Mouse (Mus musculus) embryonic facial prominence, embryonic 11.5 days (tissue): ENCODE data around the gene Castor2. TPM values are rescaled to one million over a fixed set of nuclear protein-coding genes. Genes with fewer than 3 reads are reported as not detected.

Experiments used
- ATAC-seq: fragments of 200-750 bp; cut with Nextera tagmentation; replicated peaks from 2 replicates; pipeline ENCODE4 v1.8.0; 2017; ENCODE audit warnings: low read depth; ENCODE audit not compliant: insufficient number of reproducible peaks, low FRiP score, low TSS enrichment
- DNase-seq: peaks from one replicate; pipeline ENCODE4 v3.0.0-alpha.2; 2015; ENCODE audit warnings: low spot score
- H3K27ac ChIP-seq: fragments of 300-500 bp; sonication (generic); replicated peaks from 2 replicates; pipeline ENCODE4 v1.5.1; 2014; ENCODE audit warnings: mild to moderate bottlenecking, low read depth, low read length, control low read depth
- H3K27me3 ChIP-seq: fragments of 300-500 bp; sonication (generic); 2 replicates; pipeline ENCODE4 v1.6.1; 2014; ENCODE audit warnings: mild to moderate bottlenecking, low read length, moderate library complexity, mixed read lengths; ENCODE audit not compliant: control insufficient read depth, insufficient read depth
- H3K36me3 ChIP-seq: fragments of 300-500 bp; sonication (generic); replicated peaks from 2 replicates; pipeline ENCODE4 v1.6.1; 2014; ENCODE audit warnings: low read depth, mild to moderate bottlenecking, low read length, moderate library complexity, mixed read lengths; ENCODE audit not compliant: control insufficient read depth, insufficient read depth
- H3K4me1 ChIP-seq: fragments of 300-500 bp; sonication (generic); 2 replicates; pipeline ENCODE4 v1.6.1; 2014; ENCODE audit warnings: low read length, mixed read lengths; ENCODE audit not compliant: control insufficient read depth, insufficient read depth
- H3K4me2 ChIP-seq: fragments of 300-500 bp; sonication (generic); 2 replicates; pipeline ENCODE4 v1.6.1; 2014; ENCODE audit warnings: low read depth, mild to moderate bottlenecking, control low read depth, low read length, moderate library complexity
- H3K4me3 ChIP-seq: fragments of 300-500 bp; sonication (generic); 2 replicates; pipeline ENCODE4 v1.5.1; 2014; ENCODE audit warnings: low read depth, low read length, control low read depth
- H3K9ac ChIP-seq: fragments of 300-500 bp; sonication (generic); replicated peaks from 2 replicates; pipeline ENCODE4 v1.6.1; 2014; ENCODE audit warnings: mild to moderate bottlenecking, control low read depth, low read length
- H3K9me3 ChIP-seq: fragments of 300-500 bp; sonication (generic); replicated peaks from 2 replicates; pipeline ENCODE4 v1.6.1; 2016; ENCODE audit warnings: mild to moderate bottlenecking, low read length, inconsistent platforms, mixed read lengths; ENCODE audit not compliant: control insufficient read depth
- WGBS: fragments of 180-500 bp; shearing (Covaris S2); extraction: QIAGEN DNeasy Blood & Tissue Kit; methylation state at CpG from one replicate; pipeline ENCODE4 v1.1.7; 2014; 5-methylcytosine and 5-hydroxymethylcytosine counted together
- polyA plus RNA-seq: library from polyadenylated mRNA; unstranded; fragments of >200 nt; fragmentation: Nextera tagmentation; extraction: Ambion mirVana; gene quantifications from 2 replicates; pipeline ENCODE4 v1.2.1, GENCODE M21; 2014

Castor2 gene
- polyA plus RNA-seq, 1 experiment from 2014 or later, result 8.4 TPM

DNA sequence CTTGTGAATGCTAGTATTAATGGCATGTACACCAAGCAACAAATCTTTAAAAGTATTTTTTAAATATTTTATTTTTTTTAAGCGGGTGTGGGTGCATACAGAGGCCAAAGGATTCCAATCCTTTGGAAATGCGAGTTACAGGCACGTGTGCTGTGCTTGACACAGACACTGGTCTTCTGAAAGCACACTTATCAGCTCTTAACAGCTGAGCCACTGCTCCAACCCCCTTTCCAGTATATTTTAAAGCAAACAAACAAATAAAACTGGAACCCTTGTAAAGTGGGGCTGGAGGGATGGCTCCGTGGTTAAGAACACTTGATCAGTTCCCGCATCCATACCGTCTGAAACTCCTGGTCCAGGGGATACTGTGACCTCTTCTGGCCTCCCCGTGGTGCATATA lies 83.7 kb downstream of the Castor2 start:
- peak overlapping the region; percentile 82 for H3K4me2 ChIP-seq
- no peaks in the 10 kb centered on the region for H3K9me3 ChIP-seq
- H3K36me3 ChIP-seq, result no peaks in the 10 kb centered on the region
- peaks cover 3% of the 10 kb centered on the region; the same call in 1 of the 2 replicates for H3K4me1 ChIP-seq
- H3K27me3 ChIP-seq, result no peaks in the 10 kb centered on the region
- DNase-seq (no peak), ATAC-seq (no peak)
- H3K27ac ChIP-seq, result no peak overlapping the region
- peak overlapping the region; percentile 94 for H3K9ac ChIP-seq
- 60% methylated on average over 7 of the region's 7 CpGs for WGBS
- H3K4me3 ChIP-seq, result peak overlapping the region; percentile 73

DNA sequence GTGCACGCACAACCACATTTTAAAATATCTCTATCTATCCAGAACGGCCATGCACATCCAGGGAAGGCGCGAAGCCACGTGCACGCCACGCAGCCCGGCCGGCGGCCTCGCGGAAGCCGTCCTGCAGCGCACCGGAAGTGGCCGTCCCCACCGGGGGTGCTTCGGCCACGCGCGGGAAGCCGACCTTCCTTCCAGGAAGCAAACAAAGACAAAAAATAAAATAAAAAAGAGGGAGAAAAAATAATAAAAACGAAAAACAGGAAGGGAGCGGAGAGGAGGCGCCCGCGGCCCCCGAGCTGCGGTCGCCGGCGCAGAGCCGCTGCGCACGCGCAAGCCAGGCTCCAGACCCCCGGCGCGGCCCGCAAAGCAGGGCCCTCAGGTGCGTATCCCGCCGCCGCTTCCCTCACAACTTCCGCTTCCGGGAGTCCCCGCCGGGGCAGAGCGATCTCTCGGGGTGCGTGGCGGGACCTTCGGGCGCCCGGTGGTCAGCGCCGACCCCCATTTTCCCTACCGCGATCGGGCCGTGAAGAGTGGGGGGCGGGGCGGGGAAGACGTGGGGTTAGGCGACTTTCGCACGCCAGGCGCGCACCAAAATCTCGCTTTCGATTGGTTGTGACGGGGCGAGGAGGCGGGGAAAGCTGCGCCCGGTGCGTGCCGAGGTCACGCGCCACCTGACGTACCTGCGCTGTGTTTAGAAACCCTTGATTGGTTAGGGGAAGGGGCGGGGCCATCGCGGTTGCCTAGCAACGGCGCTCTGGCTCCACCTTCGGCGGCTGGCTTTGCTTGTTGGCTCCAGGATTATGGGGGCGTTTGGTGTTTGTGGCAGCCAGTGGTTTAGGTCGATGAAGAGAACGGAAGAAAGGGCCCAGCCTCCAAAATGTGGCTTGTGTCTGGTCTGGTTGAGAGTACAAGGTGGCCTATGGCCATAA lies 84.6 kb downstream of the Castor2 start, which contains the start of gene Gtf2ird2:
Gene Gtf2ird2 (plus strand): TSS at position 140 of the 929 bp plus-strand sequence.
- H3K27me3 ChIP-seq, result no peaks in the 10 kb centered on the region
- H3K9me3 ChIP-seq, result no peaks in the 10 kb centered on the region
- H3K9ac ChIP-seq, result peak within 1 kb of the TSS; percentile 94
- H3K27ac ChIP-seq, result peak within 1 kb of the TSS; percentile 89
- DNase-seq, result peak; percentile 100
- peak within 1 kb of the TSS; percentile 73 for H3K4me3 ChIP-seq
- WGBS, result under 1% methylated on average over 90 of the region's 92 CpGs
- H3K36me3 ChIP-seq, result no peaks in the 10 kb centered on the region
- H3K4me2 ChIP-seq, result peak within 1 kb of the TSS; percentile 82
- peak; percentile 88 for ATAC-seq
- H3K4me1 ChIP-seq, result peaks cover 3% of the 10 kb centered on the region; the same call in 1 of the 2 replicates

- no peaks in the 10 kb centered on the region for H3K27me3 ChIP-seq
- ATAC-seq (no peak), DNase-seq (no peak)
- no peak overlapping the region for H3K4me2 ChIP-seq
- no peak overlapping the region for H3K27ac ChIP-seq
- no peaks in the 10 kb centered on the region for H3K9me3 ChIP-seq
- no peak overlapping the region for H3K9ac ChIP-seq
- peaks cover 3% of the 10 kb centered on the region; the same call in 1 of the 2 replicates for H3K4me1 ChIP-seq
- 95% methylated on average over 3 of the region's 3 CpGs for WGBS
- H3K36me3 ChIP-seq, result no peaks in the 10 kb centered on the region
- H3K4me3 ChIP-seq, result no peak overlapping the region
Measured at GRCm38 (mm10) chr5:134186059-134186458, 86.5 kb downstream of the Castor2 start.

GRCm38 (mm10) chr5:134186961-134187731 lies 87.6 kb downstream of the Castor2 start:
- H3K4me3 ChIP-seq, result no peak overlapping the region
- DNase-seq, result peak; percentile 58
- H3K9ac ChIP-seq, result no peak overlapping the region
- 74% methylated on average over 4 of the region's 4 CpGs for WGBS
- no peak for ATAC-seq
- H3K4me1 ChIP-seq, result peaks cover 2% of the 10 kb centered on the region; the same call in 1 of the 2 replicates
- H3K36me3 ChIP-seq, result no peaks in the 10 kb centered on the region
- no peaks in the 10 kb centered on the region for H3K27me3 ChIP-seq
- no peaks in the 10 kb centered on the region for H3K9me3 ChIP-seq
- H3K4me2 ChIP-seq, result no peak overlapping the region
- no peak overlapping the region for H3K27ac ChIP-seq

- DNase-seq (no peak), ATAC-seq (no peak)
- Histone ChIP-seq H3K27me3 (no peaks in the 10 kb centered on the region), H3K9me3 (no peaks in the 10 kb centered on the region), H3K9ac (no peak overlapping the region), H3K27ac (no peak overlapping the region), H3K4me3 (no peak overlapping the region), H3K4me1 (no peaks in the 10 kb centered on the region), H3K4me2 (no peak overlapping the region), H3K36me3 (no peaks in the 10 kb centered on the region)
- WGBS, result 89% methylated on average over 7 of the region's 7 CpGs
Measured at GRCm38 (mm10) chr5:134188571-134188970, 89.1 kb downstream of the Castor2 start.

DNA sequence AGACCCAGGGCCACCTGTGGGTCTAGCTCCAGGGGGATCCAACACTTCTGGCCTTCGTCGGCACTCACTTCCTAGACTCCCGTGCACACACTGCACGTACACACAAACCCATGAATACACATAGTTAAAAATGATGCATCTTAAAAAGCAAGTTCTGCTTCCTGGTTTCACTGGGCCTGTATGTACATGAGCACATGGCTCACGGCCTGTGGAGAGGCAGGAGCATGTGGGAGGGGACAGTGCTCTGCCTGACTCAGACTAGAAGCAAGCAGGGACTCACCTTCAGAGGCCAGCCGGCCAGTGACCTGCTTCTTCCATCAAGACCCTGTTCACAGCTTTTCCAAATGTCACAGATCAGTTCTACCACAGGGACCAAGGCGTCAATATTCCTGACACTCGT lies 94.2 kb downstream of the Castor2 start:
- H3K4me2 ChIP-seq, result no peak overlapping the region
- 87% methylated on average over 8 of the region's 8 CpGs for WGBS
- no peaks in the 10 kb centered on the region for H3K9me3 ChIP-seq
- H3K9ac ChIP-seq, result no peak overlapping the region
- H3K27ac ChIP-seq, result no peak overlapping the region
- H3K4me3 ChIP-seq, result no peak overlapping the region
- DNase-seq (no peak), ATAC-seq (no peak)
- no peaks in the 10 kb centered on the region for H3K27me3 ChIP-seq
- no peaks in the 10 kb centered on the region for H3K4me1 ChIP-seq
- no peaks in the 10 kb centered on the region; the same call in 1 of the 2 replicates for H3K36me3 ChIP-seq
